Mouse (Mus musculus) intestine, embryonic 14.5 days (tissue): ENCODE results near the gene Epb41l4b. TPM values are rescaled to one million over a fixed set of nuclear protein-coding genes. Genes with fewer than 3 reads are reported as not detected.

Source experiments
- ATAC-seq: fragments of 200-750 bp; cut with Nextera tagmentation; replicated peaks from 2 replicates; pipeline ENCODE4 v1.8.0; 2017; ENCODE audit warnings: low read depth, moderate number of reproducible peaks, moderate TSS enrichment, moderate library complexity; ENCODE audit not compliant: low FRiP score, low TSS enrichment
- DNase-seq: peaks from one replicate; pipeline ENCODE4 v3.0.0-alpha.2; 2018; ENCODE audit warnings: low spot score
- H3K27ac ChIP-seq: fragments of 300-500 bp; sonication (generic); 2 replicates; pipeline ENCODE4 v1.5.1; 2014; ENCODE audit warnings: low read depth, mild to moderate bottlenecking, control low read depth
- H3K27me3 ChIP-seq: fragments of 300-500 bp; sonication (generic); replicated peaks from 2 replicates; pipeline ENCODE4 v1.6.1; 2014; ENCODE audit warnings: low read length, control low read depth; ENCODE audit not compliant: control insufficient read depth, insufficient read depth
- H3K36me3 ChIP-seq: fragments of 300-500 bp; sonication (generic); 2 replicates; pipeline ENCODE4 v1.6.1; 2014; ENCODE audit warnings: low read length, control low read depth; ENCODE audit not compliant: control insufficient read depth, insufficient read depth
- H3K4me1 ChIP-seq: fragments of 300-500 bp; sonication (generic); replicated peaks from 2 replicates; pipeline ENCODE4 v1.6.1; 2014; ENCODE audit warnings: low read length, control low read depth, mixed read lengths; ENCODE audit not compliant: control insufficient read depth, insufficient read depth
- H3K4me2 ChIP-seq: fragments of 300-500 bp; sonication (generic); 2 replicates; pipeline ENCODE4 v1.6.1; 2014; ENCODE audit warnings: low read length
- H3K4me3 ChIP-seq: fragments of 300-500 bp; sonication (generic); 2 replicates; pipeline ENCODE4 v1.5.1; 2014; ENCODE audit warnings: low read depth, low read length, control low read depth, mixed read lengths
- H3K9ac ChIP-seq: fragments of 300-500 bp; sonication (generic); 2 replicates; pipeline ENCODE4 v1.6.1; 2014; ENCODE audit warnings: mild to moderate bottlenecking, low read length
- H3K9me3 ChIP-seq: fragments of 300-500 bp; sonication (generic); 2 replicates; pipeline ENCODE4 v1.6.1; 2016; ENCODE audit warnings: low read length, control low read depth; ENCODE audit not compliant: control insufficient read depth
- WGBS: fragments of 180-500 bp; shearing (Covaris S2); extraction: QIAGEN DNeasy Blood & Tissue Kit; methylation state at CpG from one replicate; pipeline ENCODE4 v1.1.7; 2014; 5-methylcytosine and 5-hydroxymethylcytosine counted together
- polyA plus RNA-seq: library from polyadenylated mRNA; unstranded; fragments of >200 nt; fragmentation: Nextera tagmentation; extraction: Ambion mirVana; gene quantifications from 2 replicates; pipeline ENCODE4 v1.2.1, GENCODE M21; 2014

The Epb41l4b gene
- 12.1 and 19.6 TPM in 2 replicates for polyA plus RNA-seq

DNA sequence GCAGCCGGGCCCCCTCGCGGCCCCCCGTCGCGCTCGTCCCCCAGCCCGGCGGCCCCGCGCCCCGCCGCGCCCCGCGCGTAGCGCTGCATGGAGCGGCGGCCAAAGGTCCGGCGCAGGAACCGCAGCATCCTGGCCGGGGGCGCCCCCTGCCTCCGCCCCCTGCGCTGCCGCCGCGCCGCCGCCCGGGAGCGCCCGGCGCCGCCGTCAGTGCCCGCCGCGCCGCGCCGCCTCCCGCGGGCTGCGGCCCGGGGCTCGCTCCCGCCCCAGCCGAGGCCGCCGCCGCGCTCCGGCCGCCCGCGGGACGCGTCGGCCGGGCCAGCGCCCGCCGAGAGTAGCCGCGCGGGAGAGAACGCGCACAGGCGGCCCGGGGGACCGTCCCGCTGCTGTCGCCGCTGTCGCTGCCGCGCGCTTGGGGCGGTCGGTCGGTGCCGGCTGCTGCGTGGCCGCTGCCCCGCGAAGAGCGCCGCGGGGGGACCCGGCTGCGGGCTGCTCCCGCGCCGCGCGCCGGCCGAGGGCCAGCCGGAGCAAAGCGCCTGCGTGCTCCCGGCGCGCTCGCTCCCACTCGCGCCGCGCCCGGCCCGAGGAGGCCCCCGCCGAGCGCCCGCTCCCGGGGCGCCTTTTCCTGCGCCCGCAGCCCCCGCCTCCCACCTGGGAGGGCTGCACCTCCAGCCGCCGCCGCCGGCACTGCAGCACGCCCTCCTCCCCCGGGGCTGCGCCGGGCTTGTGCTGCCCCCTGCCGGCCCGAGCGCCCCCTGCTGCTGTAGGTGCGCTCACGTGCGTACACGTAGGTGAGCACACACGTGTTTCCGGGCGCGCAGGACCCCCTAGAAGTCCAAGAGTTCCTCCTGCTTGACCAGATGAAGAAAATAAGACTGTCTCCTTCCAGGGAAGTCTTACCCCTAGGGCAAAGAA, at the start of gene Epb41l4b:
Epb41l4b (minus strand) TSS at position 412 of the 912 bp plus-strand sequence.
- H3K27me3 ChIP-seq: peaks cover 45% of the 10 kb centered on the region
- DNase-seq (peak; percentile 85), ATAC-seq (peak; percentile 89)
- under 1% methylated on average over 65 of the region's 142 CpGs for WGBS
- peak within 1 kb of the TSS; percentile 77 for H3K4me2 ChIP-seq
- H3K4me1 ChIP-seq: peaks cover 9% of the 10 kb centered on the region
- H3K9me3 ChIP-seq: no peaks in the 10 kb centered on the region
- H3K9ac ChIP-seq: peak within 1 kb of the TSS; percentile 64
- H3K27ac ChIP-seq: peak within 1 kb of the TSS; percentile 64; the same call in 1 of the 2 replicates
- H3K4me3 ChIP-seq: peak within 1 kb of the TSS; percentile 55
- no peaks in the 10 kb centered on the region for H3K36me3 ChIP-seq

DNA sequence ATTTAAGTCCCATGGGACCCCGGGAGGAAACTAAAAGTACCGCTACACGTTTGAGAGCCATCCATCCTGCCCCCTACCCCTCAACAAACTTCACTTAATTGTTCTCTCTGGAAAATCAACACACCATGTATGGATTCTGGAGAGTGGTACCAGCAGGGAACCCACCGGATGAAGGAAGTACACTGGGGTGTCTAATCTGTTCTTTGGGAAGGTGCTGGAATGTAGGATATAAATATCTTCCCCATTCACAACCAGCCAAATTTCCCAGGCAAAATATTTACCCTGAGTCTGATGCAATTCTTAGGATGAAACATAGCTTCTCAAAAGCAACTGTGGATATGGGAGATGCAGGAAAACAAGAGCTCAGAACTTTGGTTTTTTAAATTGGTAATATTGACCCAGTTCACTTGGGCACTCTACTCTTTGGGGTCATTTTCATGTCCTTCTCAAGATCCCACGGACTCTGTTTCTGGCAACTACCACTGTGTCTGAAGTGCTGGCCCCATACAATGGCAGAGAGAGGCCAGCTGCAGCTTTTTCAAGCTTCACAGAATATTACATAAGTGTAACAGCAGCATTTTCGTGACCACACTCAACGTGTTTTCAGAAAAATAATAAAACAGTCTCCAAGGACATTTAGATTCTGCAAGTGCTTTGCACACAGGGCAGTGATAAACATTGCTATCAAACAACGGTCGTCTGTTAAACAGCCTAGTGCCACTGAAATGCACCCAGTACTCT, 48.5 kb upstream of the Epb41l4b start:
- no peak overlapping the region for H3K4me3 ChIP-seq
- no peak for DNase-seq
- no peaks in the 10 kb centered on the region for H3K9me3 ChIP-seq
- H3K27ac ChIP-seq: no peak overlapping the region
- H3K27me3 ChIP-seq: no peaks in the 10 kb centered on the region
- no peak overlapping the region for H3K9ac ChIP-seq
- H3K4me2 ChIP-seq: no peak overlapping the region
- no peaks in the 10 kb centered on the region for H3K4me1 ChIP-seq
- no peak for ATAC-seq
- 57% methylated on average over 9 of the region's 9 CpGs for WGBS
- no peaks in the 10 kb centered on the region; the same call in 1 of the 2 replicates for H3K36me3 ChIP-seq

DNA sequence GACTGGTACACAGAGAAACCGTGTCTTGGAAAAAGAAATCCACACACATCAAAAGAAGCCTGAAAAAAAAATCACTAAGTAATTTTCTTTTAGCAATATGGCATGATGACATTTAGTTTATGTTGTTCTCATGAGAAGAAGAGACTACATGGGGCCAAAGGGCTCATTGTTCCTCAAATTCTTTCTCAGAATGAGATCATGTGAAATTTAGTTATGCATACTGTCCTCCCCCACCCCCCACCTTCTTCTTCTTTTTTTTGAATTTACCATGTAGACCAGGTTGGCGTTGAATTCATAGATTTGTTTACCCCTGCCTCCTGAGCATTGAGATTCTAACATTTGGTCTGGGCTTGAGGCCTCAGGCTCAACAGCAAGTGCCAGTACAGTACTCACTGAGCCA, 46.6 kb upstream of the Epb41l4b start:
- Histone ChIP-seq H3K9ac (no peak overlapping the region), H3K4me2 (no peak overlapping the region), H3K9me3 (no peaks in the 10 kb centered on the region), H3K36me3 (no peaks in the 10 kb centered on the region), H3K27ac (no peak overlapping the region), H3K4me3 (no peak overlapping the region), H3K27me3 (no peaks in the 10 kb centered on the region), H3K4me1 (0 out of 2 replicates have a peak, but pooled peaks cover 10% of the 10 kb centered on the region)
- 80% methylated on average over 2 of the region's 2 CpGs for WGBS
- DNase-seq (no peak), ATAC-seq (no peak)

DNA sequence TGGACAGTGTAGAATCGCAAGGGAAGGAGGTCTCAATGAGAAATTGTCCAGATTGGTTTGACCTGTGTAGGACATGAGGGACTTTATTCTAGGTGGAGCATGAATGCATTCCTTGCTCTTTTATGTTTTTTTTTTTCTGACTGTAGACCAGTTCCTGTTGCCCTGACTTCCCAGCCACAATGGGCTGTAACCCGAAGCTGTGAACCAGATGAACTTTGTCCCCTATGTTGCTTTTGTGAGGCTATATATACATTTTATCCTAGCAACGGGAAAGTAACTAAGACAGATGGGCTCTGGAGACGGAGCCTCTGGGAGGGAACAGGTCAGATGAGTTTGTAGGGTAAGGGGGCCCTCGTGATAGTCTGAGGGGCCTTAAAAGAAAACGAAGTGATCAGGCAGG, 42.8 kb upstream of the Epb41l4b start:
- Histone ChIP-seq H3K36me3 (no peaks in the 10 kb centered on the region), H3K4me2 (peak overlapping the region; percentile 23), H3K9ac (no peak overlapping the region), H3K4me3 (no peak overlapping the region), H3K27me3 (no peaks in the 10 kb centered on the region), H3K9me3 (no peaks in the 10 kb centered on the region), H3K4me1 (0 out of 2 replicates have a peak, but pooled peaks cover 10% of the 10 kb centered on the region), H3K27ac (peak overlapping the region; percentile 80)
- DNase-seq (no peak), ATAC-seq (peak; percentile 79)
- WGBS: 13% methylated on average over 6 of the region's 6 CpGs

DNA sequence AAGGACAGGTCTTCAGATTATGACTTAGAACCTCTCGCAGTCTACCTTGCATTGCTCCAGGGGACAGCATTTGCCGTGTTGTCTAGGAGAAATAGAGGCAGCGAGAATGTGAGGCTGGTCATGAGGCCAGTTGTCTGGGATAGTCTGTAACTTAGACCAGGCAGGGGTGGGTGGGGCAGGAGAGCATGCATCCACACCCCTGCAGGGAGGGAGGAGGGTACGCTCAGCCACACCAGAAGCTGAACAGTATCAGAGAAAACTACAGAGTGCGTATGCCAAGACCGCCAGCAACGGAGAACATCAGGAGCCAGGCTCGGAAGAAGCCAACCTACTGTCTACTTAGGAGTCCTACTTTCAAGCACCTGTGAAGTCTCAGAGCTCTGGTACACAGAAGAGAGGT, 42.2 kb upstream of the Epb41l4b start:
- Histone ChIP-seq H3K27me3 (no peaks in the 10 kb centered on the region), H3K9me3 (no peaks in the 10 kb centered on the region), H3K4me1 (0 out of 2 replicates have a peak, but pooled peaks cover 10% of the 10 kb centered on the region), H3K27ac (peak overlapping the region; percentile 80), H3K4me3 (no peak overlapping the region), H3K36me3 (no peaks in the 10 kb centered on the region), H3K4me2 (peak overlapping the region; percentile 23), H3K9ac (no peak overlapping the region)
- ATAC-seq (peak; percentile 61), DNase-seq (no peak)
- WGBS: 58% methylated on average over 8 of the region's 8 CpGs

DNA sequence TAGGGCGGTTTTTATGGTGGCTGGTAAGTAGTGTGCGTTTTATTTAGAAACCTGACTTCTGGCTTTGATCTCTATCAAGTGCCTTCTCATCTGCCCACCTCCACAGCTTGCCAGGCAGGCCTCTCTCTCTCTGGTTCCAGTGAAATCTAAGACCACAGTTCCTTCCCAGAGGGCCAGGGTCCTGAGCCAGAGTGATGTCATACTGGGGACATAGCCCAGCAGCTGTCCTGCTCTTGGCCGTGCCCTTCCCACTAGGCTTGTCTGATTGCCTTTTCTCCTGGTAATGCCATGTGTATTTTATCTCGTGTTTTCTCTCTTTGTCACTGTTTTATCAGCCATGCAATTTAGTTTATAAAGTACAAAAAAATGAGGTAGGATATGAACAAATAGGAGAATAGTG, 40.3 kb upstream of the Epb41l4b start:
- Histone ChIP-seq H3K4me3 (no peak overlapping the region), H3K9ac (no peak overlapping the region), H3K4me2 (no peak overlapping the region), H3K27me3 (no peaks in the 10 kb centered on the region), H3K27ac (no peak overlapping the region), H3K4me1 (0 out of 2 replicates have a peak, but pooled peaks cover 10% of the 10 kb centered on the region), H3K9me3 (no peaks in the 10 kb centered on the region), H3K36me3 (no peaks in the 10 kb centered on the region)
- WGBS: 50% methylated on average over 4 of the region's 4 CpGs
- ATAC-seq (no peak), DNase-seq (no peak)

DNA sequence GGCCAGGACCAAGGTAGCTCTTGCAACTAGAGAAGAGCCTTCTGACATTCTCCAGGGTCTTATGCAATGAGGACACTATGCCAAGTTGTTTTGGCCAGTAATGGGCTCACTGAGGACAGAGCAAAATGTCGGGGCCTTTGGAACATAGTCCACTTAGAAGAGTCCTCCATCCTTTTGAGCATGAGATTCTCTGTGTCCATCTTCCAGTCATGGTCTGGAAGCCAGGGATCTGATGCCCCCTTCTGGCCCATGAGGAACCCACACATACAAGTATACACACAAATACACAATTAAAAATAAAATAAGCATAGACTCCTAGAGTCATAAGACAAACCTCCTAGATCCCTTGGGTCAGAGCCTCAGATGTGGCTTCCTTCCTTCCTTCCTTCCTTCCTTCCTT, 38.3 kb upstream of the Epb41l4b start:
- DNase-seq: no peak
- H3K9ac ChIP-seq: no peak overlapping the region
- 0 out of 2 replicates have a peak, but pooled peaks cover 9% of the 10 kb centered on the region for H3K4me1 ChIP-seq
- H3K4me2 ChIP-seq: no peak overlapping the region
- no peaks in the 10 kb centered on the region for H3K27me3 ChIP-seq
- H3K9me3 ChIP-seq: no peaks in the 10 kb centered on the region
- no peak overlapping the region for H3K4me3 ChIP-seq
- H3K27ac ChIP-seq: no peak overlapping the region
- WGBS: 71% methylated on average over 1 of the region's 1 CpGs
- ATAC-seq: no peak
- no peaks in the 10 kb centered on the region for H3K36me3 ChIP-seq

DNA sequence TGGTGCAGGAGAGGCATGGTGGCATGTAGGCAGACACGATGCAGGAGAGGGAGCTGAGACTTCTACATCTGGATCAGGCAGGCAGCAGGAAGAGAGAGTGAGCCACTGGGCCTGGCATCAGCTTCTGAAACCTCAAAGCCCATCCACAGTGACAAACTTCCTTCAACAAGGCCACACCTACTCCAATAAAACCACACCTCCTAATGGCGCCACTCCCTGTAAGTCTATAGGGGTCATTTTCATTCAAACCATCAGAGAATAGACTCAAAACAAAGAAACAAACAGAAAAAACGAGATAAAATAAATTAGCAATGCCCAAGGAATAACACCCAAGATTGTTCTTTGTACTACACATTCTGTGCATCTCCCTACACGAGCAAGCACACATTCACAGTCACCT, 35.6 kb upstream of the Epb41l4b start:
- Histone ChIP-seq H3K4me2 (no peak overlapping the region), H3K36me3 (no peaks in the 10 kb centered on the region), H3K4me1 (no peaks in the 10 kb centered on the region), H3K4me3 (no peak overlapping the region), H3K9ac (no peak overlapping the region), H3K27ac (no peak overlapping the region), H3K27me3 (no peaks in the 10 kb centered on the region), H3K9me3 (no peaks in the 10 kb centered on the region)
- DNase-seq (no peak), ATAC-seq (no peak)
- 69% methylated on average over 4 of the region's 4 CpGs for WGBS
